Mouse (Mus musculus): ENCODE measurements around the gene BC048403. TPM values are rescaled to one million over a fixed set of nuclear protein-coding genes. Genes with fewer than 3 reads are reported as not detected.
"Not testable (repeated sequence)": the region's sequence is repeated elsewhere in the genome, so short reads cannot be mapped to it uniquely, and the experiment has no call there.

BC048403 gene
- polyA plus RNA-seq, 1 experiment from 2014 or later = 3.5 TPM

DNA sequence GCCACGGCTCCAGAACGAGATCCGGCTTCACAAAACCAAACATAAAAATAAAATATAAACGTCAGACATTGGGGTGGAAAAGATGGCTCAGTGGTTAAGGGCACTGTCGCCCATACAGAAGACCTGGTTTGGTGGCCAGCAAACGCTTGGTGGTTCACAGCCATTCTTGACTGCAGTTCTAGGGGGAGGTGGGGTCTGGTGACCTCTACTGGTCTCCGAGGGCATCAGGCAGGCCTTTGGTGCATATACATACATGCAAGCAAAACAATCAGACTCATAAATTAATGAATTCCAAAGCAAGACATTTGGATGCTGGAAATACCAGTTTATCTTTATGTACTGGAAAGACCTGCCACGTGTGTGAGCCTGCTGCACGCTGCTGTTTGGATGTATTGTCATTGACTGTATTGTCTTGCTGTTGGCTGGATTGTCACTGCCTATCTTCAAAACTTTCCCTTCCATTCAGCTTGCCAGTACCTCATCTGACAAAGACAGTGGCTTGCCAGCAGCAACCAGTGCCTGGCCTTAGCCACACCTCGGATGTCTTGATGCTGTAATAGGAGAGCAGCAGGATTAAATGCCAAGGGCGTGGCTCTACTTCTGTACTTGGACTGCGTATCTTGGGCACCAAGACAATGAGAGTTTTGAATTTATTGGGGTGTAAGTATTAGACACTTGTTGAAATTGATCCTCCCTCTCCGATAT, 24.9 kb downstream of the BC048403 start:
- DNase-seq (ENCODE audit: low spot score) = no peak
- H3K4me1 ChIP-seq (replicated peaks; ENCODE audit: control insufficient read depth, insufficient read depth, low read length) = 0 out of 2 replicates have a peak, but pooled peaks cover 3% of the 10 kb centered on the region
- H3K9ac ChIP-seq (ENCODE audit: low read length) = no peak overlapping the region
- 85% methylated on average over 13 of the region's 13 CpGs for WGBS
- H3K27ac ChIP-seq (ENCODE audit: low read depth, low read length) = no peak overlapping the region
- H3K4me2 ChIP-seq (ENCODE audit: low read depth, low read length, severe bottlenecking) = no peak overlapping the region
- H3K4me3 ChIP-seq (ENCODE audit: low read depth, low read length) = no peak overlapping the region
- H3K27me3 ChIP-seq (ENCODE audit: control insufficient read depth, insufficient read depth, low read length) = no peaks in the 10 kb centered on the region
- ATAC-seq (replicated peaks; ENCODE audit: low FRiP score) = peak; percentile 47
- H3K9me3 ChIP-seq (ENCODE audit: control insufficient read depth, low read length) = no peaks in the 10 kb centered on the region
- no peaks in the 10 kb centered on the region for H3K36me3 ChIP-seq (ENCODE audit: control insufficient read depth, insufficient read depth, low read length)

DNA sequence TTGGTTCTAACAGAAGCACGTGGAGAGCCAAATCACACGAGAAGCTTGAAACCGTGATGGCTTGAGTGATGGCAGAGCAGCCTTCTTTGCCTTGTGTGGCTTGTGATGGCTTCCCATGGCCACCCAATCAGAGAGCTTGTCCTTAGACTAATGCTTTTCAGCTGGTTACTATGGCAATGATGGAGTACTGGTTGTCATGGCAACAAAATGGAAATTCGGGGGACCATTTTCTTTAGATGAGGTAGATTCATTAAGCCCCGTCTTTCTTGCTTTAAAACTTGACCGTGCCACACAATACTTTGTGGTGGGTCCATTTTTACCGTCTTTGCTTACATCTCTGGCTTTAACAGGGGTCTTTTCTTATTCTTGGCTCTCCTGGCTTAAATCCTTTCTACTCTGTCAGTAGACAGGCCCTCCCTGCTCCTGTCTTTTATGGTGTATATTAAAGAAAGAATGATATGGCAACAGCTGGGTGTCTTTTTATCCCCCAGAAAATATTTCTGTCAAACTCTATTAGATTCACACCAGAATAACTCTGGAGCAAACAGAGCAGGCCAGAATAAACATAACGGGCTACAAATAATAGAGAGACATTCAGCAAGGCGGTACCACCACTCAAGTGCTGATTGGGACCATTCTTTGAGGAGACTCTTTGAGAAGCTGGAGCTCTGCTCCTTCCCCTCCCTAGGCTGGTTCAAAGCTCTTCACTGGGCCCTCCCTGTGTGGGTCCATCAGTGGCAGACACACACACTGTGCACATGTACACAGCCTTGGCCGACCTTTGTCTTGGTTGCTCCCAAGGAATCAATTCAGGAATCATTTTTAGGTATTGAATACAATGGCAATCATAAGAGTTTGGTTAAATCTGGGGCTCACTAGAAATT, 25.7 kb downstream of the BC048403 start:
- Histone ChIP-seq H3K27ac (ENCODE audit: low read depth, low read length) (peak overlapping the region; percentile 41; the same call in 1 of the 2 replicates), H3K36me3 (ENCODE audit: control insufficient read depth, insufficient read depth, low read length) (no peaks in the 10 kb centered on the region), H3K4me1 (replicated peaks; ENCODE audit: control insufficient read depth, insufficient read depth, low read length) (0 out of 2 replicates have a peak, but pooled peaks cover 3% of the 10 kb centered on the region), H3K4me2 (ENCODE audit: low read depth, low read length, severe bottlenecking) (no peak overlapping the region), H3K9ac (ENCODE audit: low read length) (no peak overlapping the region), H3K9me3 (ENCODE audit: control insufficient read depth, low read length) (no peaks in the 10 kb centered on the region), H3K27me3 (ENCODE audit: control insufficient read depth, insufficient read depth, low read length) (no peaks in the 10 kb centered on the region), H3K4me3 (ENCODE audit: low read depth, low read length) (no peak overlapping the region)
- peak; percentile 57 for DNase-seq (ENCODE audit: low spot score)
- ATAC-seq (replicated peaks; ENCODE audit: low FRiP score) = peak; percentile 94
- WGBS = 49% methylated on average over 10 of the region's 10 CpGs

DNA sequence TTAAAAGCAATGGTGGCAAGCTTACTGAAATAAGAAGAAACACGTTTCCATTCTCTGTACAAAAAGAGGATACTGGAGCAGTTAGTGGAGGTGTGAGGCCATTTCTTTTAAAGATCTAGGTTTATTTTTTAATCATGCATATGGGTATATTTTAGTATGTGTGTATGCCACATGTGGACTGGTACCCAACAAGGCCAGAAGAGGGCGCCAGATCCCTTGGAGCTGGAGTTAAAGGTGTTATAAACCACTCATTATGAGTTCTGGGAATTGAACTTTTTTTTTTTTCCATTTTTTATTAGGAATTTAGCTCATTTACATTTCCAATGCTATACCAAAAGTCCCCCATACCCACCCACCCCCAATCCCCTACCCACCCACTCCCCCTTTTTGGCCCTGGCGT, 27.6 kb downstream of the BC048403 start:
- H3K27me3 ChIP-seq (ENCODE audit: control insufficient read depth, insufficient read depth, low read length); H3K9ac ChIP-seq (ENCODE audit: low read length); ATAC-seq (replicated peaks; ENCODE audit: low FRiP score); H3K9me3 ChIP-seq (ENCODE audit: control insufficient read depth, low read length); H3K4me3 ChIP-seq (ENCODE audit: low read depth, low read length); DNase-seq (ENCODE audit: low spot score); H3K4me2 ChIP-seq (ENCODE audit: low read depth, low read length, severe bottlenecking); H3K36me3 ChIP-seq (ENCODE audit: control insufficient read depth, insufficient read depth, low read length); H3K4me1 ChIP-seq (replicated peaks; ENCODE audit: control insufficient read depth, insufficient read depth, low read length); H3K27ac ChIP-seq (ENCODE audit: low read depth, low read length): not testable (repeated sequence)
- WGBS = 86% methylated on average over 3 of the region's 3 CpGs

DNA sequence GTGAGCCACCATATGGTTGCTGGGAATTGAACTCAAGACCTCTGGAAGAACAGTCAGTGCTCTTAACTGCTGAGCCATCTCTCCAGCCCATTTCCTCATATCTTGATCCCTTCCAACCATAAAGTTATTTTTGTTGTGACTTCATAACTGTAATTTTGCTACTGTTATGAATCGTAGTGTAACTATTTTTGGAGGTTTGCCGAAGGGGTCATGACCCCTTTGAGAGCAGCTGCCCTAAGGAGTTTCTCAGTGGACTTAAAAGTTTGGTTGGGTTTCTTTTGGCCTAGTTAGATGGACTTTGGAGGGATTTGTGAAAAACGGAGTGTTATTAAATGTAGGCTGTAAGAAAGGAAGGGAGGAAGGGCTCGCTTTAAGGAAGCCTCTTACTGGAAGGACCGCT, 30.0 kb downstream of the BC048403 start:
- no peak overlapping the region for H3K4me2 ChIP-seq (ENCODE audit: low read depth, low read length, severe bottlenecking)
- 0 out of 2 replicates have a peak, but pooled peaks cover 3% of the 10 kb centered on the region for H3K4me1 ChIP-seq (replicated peaks; ENCODE audit: control insufficient read depth, insufficient read depth, low read length)
- H3K4me3 ChIP-seq (ENCODE audit: low read depth, low read length) = no peak overlapping the region
- 95% methylated on average over 5 of the region's 5 CpGs for WGBS
- no peaks in the 10 kb centered on the region for H3K27me3 ChIP-seq (ENCODE audit: control insufficient read depth, insufficient read depth, low read length)
- no peak overlapping the region for H3K9ac ChIP-seq (ENCODE audit: low read length)
- no peak overlapping the region for H3K27ac ChIP-seq (ENCODE audit: low read depth, low read length)
- no peak for ATAC-seq (replicated peaks; ENCODE audit: low FRiP score)
- no peaks in the 10 kb centered on the region for H3K36me3 ChIP-seq (ENCODE audit: control insufficient read depth, insufficient read depth, low read length)
- no peaks in the 10 kb centered on the region for H3K9me3 ChIP-seq (ENCODE audit: control insufficient read depth, low read length)
- DNase-seq (ENCODE audit: low spot score) = no peak

DNA sequence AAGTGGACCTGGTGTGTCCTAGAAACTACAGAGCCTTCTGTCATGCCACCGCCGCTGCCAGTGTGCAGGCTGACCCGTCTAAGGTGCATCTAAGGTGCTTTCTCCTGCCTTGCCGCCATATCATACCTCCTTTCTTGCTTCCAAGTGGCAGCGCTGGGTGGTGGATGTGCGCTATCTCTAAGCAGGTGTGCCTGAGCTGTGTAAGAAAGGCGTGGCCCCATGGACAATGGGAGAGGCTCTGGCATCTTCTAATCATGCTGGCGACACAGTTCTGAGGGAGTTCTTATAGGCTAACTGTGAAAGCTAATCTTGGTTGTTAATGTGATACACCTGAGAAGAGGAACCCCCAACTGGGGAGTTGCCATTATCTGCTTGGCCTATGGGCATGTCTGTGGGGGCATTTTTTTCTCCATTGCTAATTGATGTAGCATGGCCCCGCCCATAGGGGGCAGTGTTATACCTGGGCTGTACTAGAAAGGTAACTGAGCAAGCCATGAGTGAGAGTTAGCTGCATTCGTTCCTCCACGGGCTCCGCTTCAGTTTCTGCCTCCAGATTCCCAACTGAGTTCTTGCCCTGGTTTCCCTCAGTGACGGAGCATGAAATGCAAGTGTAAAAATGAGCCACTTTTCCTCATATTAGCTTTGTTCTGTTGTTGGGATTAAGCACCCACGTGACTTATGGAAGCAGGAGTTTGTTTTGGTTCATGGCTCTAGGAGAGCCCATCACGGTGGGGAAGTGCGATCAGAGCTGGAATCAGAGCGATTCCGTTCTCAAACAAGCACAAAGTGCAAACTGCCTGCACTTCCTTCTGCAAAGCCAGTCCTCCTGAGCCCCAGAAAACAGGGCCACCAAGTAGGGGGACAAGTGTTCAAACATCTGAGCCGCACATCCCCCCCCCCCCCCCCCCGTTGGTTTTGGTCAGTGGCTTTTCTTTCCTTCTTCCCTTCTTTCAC, 31.2 kb downstream of the BC048403 start:
- no peak overlapping the region for H3K4me3 ChIP-seq (ENCODE audit: low read depth, low read length)
- no peak overlapping the region for H3K9ac ChIP-seq (ENCODE audit: low read length)
- H3K9me3 ChIP-seq (ENCODE audit: control insufficient read depth, low read length) = no peaks in the 10 kb centered on the region
- H3K27ac ChIP-seq (ENCODE audit: low read depth, low read length) = no peak overlapping the region
- DNase-seq (ENCODE audit: low spot score) (peak; percentile 64), ATAC-seq (replicated peaks; ENCODE audit: low FRiP score) (peak; percentile 36; the same call in 1 of the 2 replicates)
- WGBS = 47% methylated on average over 20 of the region's 20 CpGs
- peak overlapping the region; percentile 27; the same call in 1 of the 2 replicates for H3K4me2 ChIP-seq (ENCODE audit: low read depth, low read length, severe bottlenecking)
- H3K36me3 ChIP-seq (ENCODE audit: control insufficient read depth, insufficient read depth, low read length) = no peaks in the 10 kb centered on the region
- H3K4me1 ChIP-seq (replicated peaks; ENCODE audit: control insufficient read depth, insufficient read depth, low read length) = 0 out of 2 replicates have a peak, but pooled peaks cover under 1% of the 10 kb centered on the region
- no peaks in the 10 kb centered on the region for H3K27me3 ChIP-seq (ENCODE audit: control insufficient read depth, insufficient read depth, low read length)

DNA sequence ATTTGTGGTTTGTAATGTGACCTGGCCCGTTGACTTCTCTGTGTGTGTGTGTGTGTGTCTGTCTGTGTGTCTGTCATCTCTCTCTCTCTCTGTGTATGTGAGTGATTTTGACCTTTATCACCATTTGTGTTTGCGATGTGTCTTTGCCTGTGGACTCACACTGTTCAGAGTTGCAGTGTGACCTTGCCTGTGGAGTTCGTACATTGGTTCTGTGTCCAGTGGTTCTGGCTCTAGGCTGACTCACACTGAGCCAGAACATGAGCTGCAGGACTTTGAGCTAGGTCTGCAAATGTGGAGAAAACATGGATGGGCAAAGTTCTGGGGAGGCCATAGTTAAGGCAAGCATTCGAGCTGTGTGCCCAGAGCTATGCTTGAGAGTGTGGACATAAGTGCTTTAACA, 34.1 kb downstream of the BC048403 start:
- Histone ChIP-seq H3K27me3 (ENCODE audit: control insufficient read depth, insufficient read depth, low read length) (no peaks in the 10 kb centered on the region), H3K36me3 (ENCODE audit: control insufficient read depth, insufficient read depth, low read length) (no peaks in the 10 kb centered on the region), H3K9me3 (ENCODE audit: control insufficient read depth, low read length) (no peaks in the 10 kb centered on the region), H3K4me2 (ENCODE audit: low read depth, low read length, severe bottlenecking) (no peak overlapping the region), H3K4me3 (ENCODE audit: low read depth, low read length) (no peak overlapping the region), H3K27ac (ENCODE audit: low read depth, low read length) (no peak overlapping the region), H3K4me1 (replicated peaks; ENCODE audit: control insufficient read depth, insufficient read depth, low read length) (no peaks in the 10 kb centered on the region), H3K9ac (ENCODE audit: low read length) (no peak overlapping the region)
- WGBS = 86% methylated on average over 4 of the region's 4 CpGs
- DNase-seq (ENCODE audit: low spot score) (no peak), ATAC-seq (replicated peaks; ENCODE audit: low FRiP score) (no peak)

DNA sequence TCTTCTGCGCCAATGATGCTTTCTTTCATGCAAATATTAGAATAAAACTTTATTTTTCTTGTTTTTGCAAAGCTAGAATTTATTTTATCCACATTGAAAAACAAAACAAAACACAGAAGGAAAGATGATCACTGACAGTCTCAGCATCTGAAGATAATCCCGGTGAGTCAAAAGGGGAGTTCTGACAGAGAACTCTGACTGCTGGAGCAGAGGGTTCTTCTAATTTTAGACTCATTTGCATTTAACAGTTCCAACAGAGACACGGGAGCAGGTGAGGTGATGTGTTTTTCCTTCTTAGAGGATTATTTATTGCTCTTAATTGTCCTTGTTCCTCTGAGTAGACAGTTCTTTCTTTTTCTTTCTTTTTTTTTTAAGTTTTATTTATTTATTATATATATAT, 36.3 kb downstream of the BC048403 start:
- no peak overlapping the region for H3K9ac ChIP-seq (ENCODE audit: low read length)
- no peak for DNase-seq (ENCODE audit: low spot score)
- ATAC-seq (replicated peaks; ENCODE audit: low FRiP score) = no peak
- no peak overlapping the region for H3K27ac ChIP-seq (ENCODE audit: low read depth, low read length)
- no peaks in the 10 kb centered on the region for H3K36me3 ChIP-seq (ENCODE audit: control insufficient read depth, insufficient read depth, low read length)
- H3K4me1 ChIP-seq (replicated peaks; ENCODE audit: control insufficient read depth, insufficient read depth, low read length) = no peaks in the 10 kb centered on the region
- H3K4me2 ChIP-seq (ENCODE audit: low read depth, low read length, severe bottlenecking) = no peak overlapping the region
- H3K4me3 ChIP-seq (ENCODE audit: low read depth, low read length) = no peak overlapping the region
- H3K9me3 ChIP-seq (ENCODE audit: control insufficient read depth, low read length) = no peaks in the 10 kb centered on the region
- no peaks in the 10 kb centered on the region for H3K27me3 ChIP-seq (ENCODE audit: control insufficient read depth, insufficient read depth, low read length)
- WGBS = 62% methylated on average over 3 of the region's 3 CpGs

DNA sequence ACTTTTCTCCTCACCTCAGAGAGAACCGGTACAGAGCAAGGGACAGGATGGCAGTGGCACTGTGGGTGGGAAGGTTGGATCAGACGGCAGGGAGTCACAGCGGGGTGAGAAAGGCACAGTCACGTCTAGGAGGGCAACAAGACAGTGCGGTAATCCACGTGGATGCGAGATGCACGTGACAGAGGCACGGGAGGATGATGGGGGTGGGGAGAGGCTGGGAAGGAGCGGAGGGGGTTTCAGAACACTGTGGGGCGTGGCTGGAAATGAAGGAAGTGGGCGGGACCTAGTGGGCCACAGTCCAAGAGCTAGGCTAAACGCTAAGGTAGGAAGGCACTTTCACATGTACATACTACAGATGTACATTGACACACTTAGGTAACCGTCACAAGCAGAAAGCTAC, 41.4 kb downstream of the BC048403 start:
- Histone ChIP-seq H3K4me2 (ENCODE audit: low read depth, low read length, severe bottlenecking) (no peak overlapping the region), H3K36me3 (ENCODE audit: control insufficient read depth, insufficient read depth, low read length) (peaks cover 6% of the 10 kb centered on the region; the same call in 1 of the 2 replicates), H3K27ac (ENCODE audit: low read depth, low read length) (no peak overlapping the region), H3K4me3 (ENCODE audit: low read depth, low read length) (no peak overlapping the region), H3K27me3 (ENCODE audit: control insufficient read depth, insufficient read depth, low read length) (no peaks in the 10 kb centered on the region), H3K4me1 (replicated peaks; ENCODE audit: control insufficient read depth, insufficient read depth, low read length) (no peaks in the 10 kb centered on the region), H3K9ac (ENCODE audit: low read length) (no peak overlapping the region), H3K9me3 (ENCODE audit: control insufficient read depth, low read length) (no peaks in the 10 kb centered on the region; the same call in 1 of the 2 replicates)
- ATAC-seq (replicated peaks; ENCODE audit: low FRiP score) (peak; percentile 51), DNase-seq (ENCODE audit: low spot score) (no peak)
- 59% methylated on average over 14 of the region's 14 CpGs for WGBS

All from forebrain, embryonic 11.5 days (tissue).